In the genomic region with DNA sequence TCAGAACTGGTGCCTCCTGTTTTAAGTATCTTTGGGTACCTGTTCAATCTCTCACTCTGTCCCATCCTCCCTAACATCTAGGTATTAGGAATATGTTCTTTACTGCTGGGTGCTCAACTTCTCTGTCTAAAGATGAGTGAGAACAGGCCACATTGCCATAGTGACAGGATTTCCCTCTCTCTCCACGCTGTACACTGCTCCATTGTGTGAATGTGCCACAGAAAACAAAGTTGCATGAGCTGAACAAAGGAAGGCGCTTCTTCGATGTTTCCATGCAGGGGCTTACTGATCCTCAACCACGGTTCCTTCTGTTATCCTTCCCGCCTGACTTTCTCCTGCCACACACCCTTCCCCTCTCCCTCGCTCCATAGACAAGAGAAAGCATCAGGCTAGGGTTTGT, we compare ENCODE assay signal across 21 mouse cellular contexts. TPM values are rescaled to one million over a fixed set of nuclear protein-coding genes. Genes with fewer than 3 reads are reported as not detected.
DNase-seq lines count a peak whose midpoint lies in the region; ATAC-seq and TF ChIP-seq lines count a peak whose summit lies in the region.
"Had no signal": no experiment of that assay in that cellular context is flagged by ENCODE, and none has a peak within 500 bp of the region (broad histone marks: within the 10 kb centered on the region; RNA-seq: fewer than 3 reads in every experiment).

No protein-coding gene starts in this region.

- H3K4me1 ChIP-seq in kidney, adult 2 months (ENCODE audit: control insufficient read depth, insufficient read depth, low read length), result peaks cover 40% of the 10 kb centered on the region
- peaks cover 8% of the 10 kb centered on the region; the same call in 1 of the 2 replicates for H3K4me1 ChIP-seq in forebrain, embryonic 16.5 days (replicated peaks; ENCODE audit: control insufficient read depth, insufficient read depth, low read length)
- no peaks in the 10 kb centered on the region for H3K4me1 ChIP-seq in hindbrain, postnatal 0 days (ENCODE audit: insufficient read depth, low read length)
- H3K4me1 ChIP-seq in midbrain, postnatal 0 days (ENCODE audit: insufficient read depth, low read length), result no peaks in the 10 kb centered on the region

- no peaks in the 10 kb centered on the region for H3K27me3 ChIP-seq in kidney, adult 2 months (replicated peaks; ENCODE audit: control insufficient read depth, insufficient read depth, low read length)
- H3K27me3 ChIP-seq in forebrain, embryonic 16.5 days (replicated peaks; ENCODE audit: control insufficient read depth, insufficient read depth, low read length), result no peaks in the 10 kb centered on the region
- H3K27me3 ChIP-seq in hindbrain, postnatal 0 days (ENCODE audit: insufficient read depth, low read length), result no peaks in the 10 kb centered on the region
- H3K27me3 ChIP-seq in midbrain, postnatal 0 days (ENCODE audit: insufficient read depth, low read length), result no peaks in the 10 kb centered on the region
- H3K27me3 ChIP-seq: embryonic facial prominence, embryonic 13.5 days; heart, embryonic 13.5 days; limb, embryonic 13.5 days; megakaryocyte, embryonic 14.5 days had no signal

- TF ChIP-seq CTCF in kidney, adult 2 months (conservative IDR thresholded peaks at IDR 0.05; ENCODE audit: insufficient read depth, insufficient read length, low read depth, low read length), result no peak
- TF ChIP-seq CTCF in hindbrain, postnatal 0 days (IDR thresholded peaks at IDR 0.05; ENCODE audit: low read depth), result no peak
- TF ChIP-seq CTCF in midbrain, postnatal 0 days (IDR thresholded peaks at IDR 0.05), result no peak

- WGBS in kidney, adult 2 months, result 79% methylated on average over 6 of the region's 6 CpGs
- WGBS in forebrain, embryonic 16.5 days, result 24% methylated on average over 6 of the region's 6 CpGs
- WGBS in hindbrain, postnatal 0 days, result 35% methylated on average over 6 of the region's 6 CpGs
- 21% methylated on average over 6 of the region's 6 CpGs for WGBS in midbrain, postnatal 0 days

- no peak for TF ChIP-seq POLR2A in kidney, adult 2 months (IDR thresholded peaks at IDR 0.05; ENCODE audit: low read depth, low read length)

- ATAC-seq in forebrain, embryonic 16.5 days, result peak; percentile 27; the same call in 1 of the 2 replicates
- ATAC-seq in hindbrain, postnatal 0 days, result peak; percentile 39; the same call in 1 of the 2 replicates
- ATAC-seq in midbrain, postnatal 0 days (ENCODE audit: low FRiP score), result peak; percentile 42; the same call in 1 of the 2 replicates
- ATAC-seq: CD4-positive, CD25-positive, alpha-beta regulatory T cell, adult 4 months; intestine, embryonic 16.5 days had no signal

- H3K9ac ChIP-seq in forebrain, embryonic 16.5 days (replicated peaks; ENCODE audit: low read depth, low read length), result no peak overlapping the region
- no peak overlapping the region for H3K9ac ChIP-seq in hindbrain, postnatal 0 days (replicated peaks; ENCODE audit: low read length)
- no peak overlapping the region for H3K9ac ChIP-seq in midbrain, postnatal 0 days (replicated peaks; ENCODE audit: low read length, poor library complexity, severe bottlenecking)
- H3K9ac ChIP-seq: embryonic facial prominence, embryonic 13.5 days; heart, embryonic 13.5 days; limb, embryonic 13.5 days had no signal

- DNase-seq in kidney, adult 2 months, result no peak
- DNase-seq in kidney, postnatal 25 days, result no peak
- peak; percentile 25 for DNase-seq in hindbrain, postnatal 0 days (ENCODE audit: low spot score)
- peak; percentile 31 for DNase-seq in midbrain, postnatal 0 days (ENCODE audit: low spot score)
- DNase-seq in kidney, adult 8-10 months, result no peak
- no peak for DNase-seq in ovary, adult 18-20 months (ENCODE audit: low spot score)
- DNase-seq: cerebellum, adult 11 months; cerebellum, postnatal 25 days; heart, postnatal 36 days; kidney, postnatal 10 days; lung, postnatal 14 days; thymus, postnatal 14 days had no signal

- no peaks in the 10 kb centered on the region for H3K36me3 ChIP-seq in kidney, adult 2 months (ENCODE audit: control insufficient read depth, insufficient read depth, low read length)
- H3K36me3 ChIP-seq in forebrain, embryonic 16.5 days (ENCODE audit: control insufficient read depth, insufficient read depth), result no peaks in the 10 kb centered on the region
- no peaks in the 10 kb centered on the region for H3K36me3 ChIP-seq in hindbrain, postnatal 0 days (ENCODE audit: insufficient read depth, low read length)
- H3K36me3 ChIP-seq in midbrain, postnatal 0 days (ENCODE audit: insufficient read depth, low read length), result no peaks in the 10 kb centered on the region
- H3K36me3 ChIP-seq: embryonic facial prominence, embryonic 13.5 days; G1E; heart, embryonic 13.5 days; limb, embryonic 13.5 days had no signal

- H3K4me2 ChIP-seq in forebrain, embryonic 16.5 days (ENCODE audit: low read length), result no peak overlapping the region
- no peak overlapping the region for H3K4me2 ChIP-seq in hindbrain, postnatal 0 days (ENCODE audit: low read depth, low read length)
- H3K4me2 ChIP-seq in midbrain, postnatal 0 days (ENCODE audit: low read depth, low read length, poor library complexity, severe bottlenecking), result no peak overlapping the region
- H3K4me2 ChIP-seq: embryonic facial prominence, embryonic 13.5 days; heart, embryonic 13.5 days; limb, embryonic 13.5 days had no signal

- H3K27ac ChIP-seq in kidney, adult 2 months (ENCODE audit: insufficient read depth, low read depth, low read length), result 0 out of 2 replicates have a peak overlapping the region, but pooled peaks have one; percentile 3
- H3K27ac ChIP-seq in forebrain, embryonic 16.5 days (ENCODE audit: low read length), result no peak overlapping the region
- H3K27ac ChIP-seq in hindbrain, postnatal 0 days, result peak overlapping the region; percentile 56; the same call in 1 of the 2 replicates
- no peak overlapping the region for H3K27ac ChIP-seq in midbrain, postnatal 0 days (ENCODE audit: low read depth, low read length)
- H3K27ac ChIP-seq: embryonic facial prominence, embryonic 13.5 days; heart, embryonic 13.5 days; limb, embryonic 13.5 days; stomach, postnatal 0 days had no signal

- no peaks in the 10 kb centered on the region for H3K9me3 ChIP-seq in forebrain, embryonic 16.5 days (ENCODE audit: control insufficient read depth, low read length)
- no peaks in the 10 kb centered on the region for H3K9me3 ChIP-seq in hindbrain, postnatal 0 days (ENCODE audit: low read length)
- H3K9me3 ChIP-seq in midbrain, postnatal 0 days (ENCODE audit: low read length), result no peaks in the 10 kb centered on the region
- H3K9me3 ChIP-seq: embryonic facial prominence, embryonic 13.5 days; G1E; heart, embryonic 13.5 days; limb, embryonic 13.5 days; megakaryocyte, embryonic 14.5 days had no signal

- H3K4me3 ChIP-seq in kidney, adult 2 months (ENCODE audit: insufficient read depth, low read depth, low read length), result no peak overlapping the region
- H3K4me3 ChIP-seq in forebrain, embryonic 16.5 days (replicated peaks; ENCODE audit: low read length), result no peak overlapping the region
- no peak overlapping the region for H3K4me3 ChIP-seq in hindbrain, postnatal 0 days (ENCODE audit: low read length)
- no peak overlapping the region for H3K4me3 ChIP-seq in midbrain, postnatal 0 days (ENCODE audit: low read depth, low read length)
- H3K4me3 ChIP-seq: embryonic facial prominence, embryonic 13.5 days; heart, embryonic 13.5 days; limb, embryonic 13.5 days; megakaryocyte, embryonic 14.5 days had no signal

RNA-seq across cellular contexts. Expression of a gene that starts 32.4 kb away (rescaled TPM):
- 75.7 and 76.4 TPM in 2 replicates for polyA plus RNA-seq in kidney, adult 2 months (2012; rRNA removed)
- polyA plus RNA-seq in forebrain, embryonic 16.5 days (2015; fragmentation: Nextera tagmentation; extraction: Ambion mirVana), result 14.0 and 16.7 TPM in 2 replicates
- total RNA-seq in hindbrain, postnatal 0 days (2014; rRNA removed), result 48.4 and 53.6 TPM in 2 replicates
- polyA plus RNA-seq in hindbrain, postnatal 0 days (2015; fragmentation: Nextera tagmentation; extraction: Ambion mirVana), result 32.6 and 35.9 TPM in 2 replicates
- total RNA-seq in midbrain, postnatal 0 days (2014; rRNA removed), result 44.6 and 66.6 TPM in 2 replicates
- polyA plus RNA-seq in midbrain, postnatal 0 days (2015; fragmentation: Nextera tagmentation; extraction: Ambion mirVana), result 24.6 and 25.5 TPM in 2 replicates

Comparison
In these comparisons a context has a peak if more than half of its experiments do, and no peak if none do; other contexts are left out.
1. DNase-seq: peak in hindbrain, postnatal 0 days (single experiment) and midbrain, postnatal 0 days (single experiment); none in kidney, adult 2 months (single experiment), kidney, postnatal 25 days (0 of 2), kidney, adult 8-10 months (0 of 2) and ovary, adult 18-20 months (single experiment).
2. H3K27ac ChIP-seq: peak in kidney, adult 2 months (single experiment) and hindbrain, postnatal 0 days (single experiment); none in forebrain, embryonic 16.5 days (single experiment) and midbrain, postnatal 0 days (single experiment).
3. Peak in every context shown above with its lines, with median percentiles within 50 percentile points of each other: ATAC-seq.